Mouse (Mus musculus): ENCODE data around the gene Cebpg. TPM values are rescaled to one million over a fixed set of nuclear protein-coding genes. Genes with fewer than 3 reads are reported as not detected.
A peak's percentile ranks its signal among the peaks of the same experiment; 100 is the strongest.

Gene Cebpg
- total RNA-seq, 2 experiments from 2014 or later: 57.2 to 70.4 TPM

GRCm38 (mm10) chr7:35026276-35026630, 30.1 kb downstream of the Cebpg start:
- DNase-seq (ENCODE audit: low spot score in 2 of 2): no peak

GRCm38 (mm10) chr7:35025409-35026275, 30.7 kb downstream of the Cebpg start:
- DNase-seq (ENCODE audit: low spot score in 2 of 2): peak; percentile 81 to 85

GRCm38 (mm10) chr7:35024426-35024825, 31.9 kb downstream of the Cebpg start:
- no peak for DNase-seq (ENCODE audit: low spot score in 2 of 2)

GRCm38 (mm10) chr7:35023251-35023650, 33.1 kb downstream of the Cebpg start:
- no peak for DNase-seq (ENCODE audit: low spot score in 2 of 2)

GRCm38 (mm10) chr7:35021365-35021764, 35.0 kb downstream of the Cebpg start:
- DNase-seq (ENCODE audit: low spot score in 2 of 2): no peak

- DNase-seq (ENCODE audit: low spot score in 2 of 2): no peak
These were observed 41.1 kb downstream of the Cebpg start for GRCm38 (mm10) chr7:35015252-35015651.

- no peak for DNase-seq (ENCODE audit: low spot score in 2 of 2)
These were observed 43.1 kb downstream of the Cebpg start for GRCm38 (mm10) chr7:35013228-35013627.

- no peak for DNase-seq (ENCODE audit: low spot score in 2 of 2)
These were observed 49.7 kb downstream of the Cebpg start for GRCm38 (mm10) chr7:35006661-35007060.

- DNase-seq (ENCODE audit: low spot score in 2 of 2): no peak
These were observed 53.1 kb downstream of the Cebpg start for GRCm38 (mm10) chr7:35003171-35003737.

GRCm38 (mm10) chr7:35000839-35001238, 55.5 kb downstream of the Cebpg start:
- peak; percentile 44 to 59 for DNase-seq (ENCODE audit: low spot score in 2 of 2)

Small RNA genes within 50 kb of the gene (microRNA-seq; reads per million reads assigned to microRNA genes)
- 0 reads per million in 2 experiments for gene Gm25033 (ENCODE audit: borderline number of aligned reads in 2 of 2)

Other genes with a start within 250 kb of the Cebpg start
- 10 to 100 TPM; 10.6 to 12.7 TPM for gene Chst8, start 243.9 kb downstream of the Cebpg start, total RNA-seq (2021)
- 100 to 1,000 TPM; 103 to 126 TPM for gene Pepd, start 144.2 kb downstream of the Cebpg start, total RNA-seq (2021)
- 100 to 1,000 TPM; 102 to 266 TPM for gene Cebpa, start 62.7 kb upstream of the Cebpg start, total RNA-seq (2021)
- 10 to 100 TPM in 1 of 2 experiments, 1 to 10 TPM in 1; 8.6 to 19.4 TPM for gene Slc7a10, start 129.8 kb upstream of the Cebpg start, total RNA-seq (2021)
- gene Lrp3, start 158.9 kb upstream of the Cebpg start, total RNA-seq (2021): 10 to 100 TPM; 17.7 to 20.0 TPM

Measured in adrenal gland, adult 18-20 months (tissue).